7 mouse cellular contexts compared by ENCODE assay signal in genomic region chr7:99357201-99357600, GRCm38 (mm10). TPM values are rescaled to one million over a fixed set of nuclear protein-coding genes. Genes with fewer than 3 reads are reported as not detected.
DNase-seq lines count a peak whose midpoint lies in the region; ATAC-seq and TF ChIP-seq lines count a peak whose summit lies in the region.

No protein-coding gene starts in this region.

- H3K27ac ChIP-seq in embryonic facial prominence, embryonic 13.5 days: peak overlapping the region; percentile 99
- H3K27ac ChIP-seq in cerebellum, adult 2 months (ENCODE audit: insufficient read depth, low read length): no peak overlapping the region

- peak; percentile 92 for DNase-seq in adrenal gland, postnatal 14 days
- peak; percentile 42 for DNase-seq in kidney, adult 18-20 months
- peak; percentile 50 for DNase-seq in lung, postnatal 10 days
- no peak for DNase-seq in yolk sac, embryonic 10.5 days (ENCODE audit: low spot score)
- no peak for DNase-seq in cerebellum, adult 2 months
- no peak for DNase-seq in frontal cortex, adult 2 months (ENCODE audit: extremely low spot score in 1 of 2, low spot score in 1 of 2)

- no peaks in the 10 kb centered on the region for H3K9me3 ChIP-seq in embryonic facial prominence, embryonic 13.5 days

- no peaks in the 10 kb centered on the region for H3K27me3 ChIP-seq in embryonic facial prominence, embryonic 13.5 days
- no peaks in the 10 kb centered on the region for H3K27me3 ChIP-seq in cerebellum, adult 2 months (ENCODE audit: control insufficient read depth, insufficient read depth, low read length)

- ATAC-seq in embryonic facial prominence, embryonic 13.5 days (ENCODE audit: insufficient number of reproducible peaks, insufficient read depth, low FRiP score, low TSS enrichment, low read depth): no peak

- TF ChIP-seq POLR2A in cerebellum, adult 2 months (IDR thresholded peaks at IDR 0.05; ENCODE audit: borderline replicate concordance, insufficient read depth, low read length): no peak

- H3K4me1 ChIP-seq in embryonic facial prominence, embryonic 13.5 days: peaks cover 62% of the 10 kb centered on the region
- 0 out of 2 replicates have a peak, but pooled peaks cover under 1% of the 10 kb centered on the region for H3K4me1 ChIP-seq in cerebellum, adult 2 months (ENCODE audit: control insufficient read depth, insufficient read depth, low read length)

- H3K36me3 ChIP-seq in embryonic facial prominence, embryonic 13.5 days: no peaks in the 10 kb centered on the region

- peak overlapping the region; percentile 55; the same call in 1 of the 2 replicates for H3K4me2 ChIP-seq in embryonic facial prominence, embryonic 13.5 days

- TF ChIP-seq CTCF in cerebellum, adult 2 months (IDR thresholded peaks at IDR 0.05; ENCODE audit: borderline replicate concordance, insufficient read depth, low read depth, low read length): no peak

- peak overlapping the region; percentile 28; the same call in 1 of the 2 replicates for H3K9ac ChIP-seq in embryonic facial prominence, embryonic 13.5 days

- H3K4me3 ChIP-seq in embryonic facial prominence, embryonic 13.5 days: no peak overlapping the region
- no peak overlapping the region for H3K4me3 ChIP-seq in cerebellum, adult 2 months (replicated peaks; ENCODE audit: insufficient read depth, low read depth, low read length)

- 67% methylated on average over 7 of the region's 7 CpGs for WGBS in embryonic facial prominence, embryonic 13.5 days
- WGBS in cerebellum, adult 2 months: 50% methylated on average over 7 of the region's 7 CpGs

RNA-seq across cellular contexts. Expression of gene Serpinh1, which starts 4.2 kb away (rescaled TPM):
- 291 and 364 TPM in 2 replicates for total RNA-seq in adrenal gland, postnatal 14 days (2021)
- 1,619 and 1,744 TPM in 2 replicates for polyA plus RNA-seq in embryonic facial prominence, embryonic 13.5 days (2015; fragmentation: Nextera tagmentation; extraction: Ambion mirVana)
- polyA plus RNA-seq in cerebellum, adult 2 months (2012; rRNA removed): 24.9 and 25.4 TPM in 2 replicates
- 27.5 and 31.8 TPM in 2 replicates for polyA plus RNA-seq in frontal cortex, adult 2 months (2012; rRNA removed)

RNA-seq across cellular contexts. Expression of gene Gdpd5, which starts 24.0 kb away (rescaled TPM):
- 10.9 and 11.0 TPM in 2 replicates for total RNA-seq in adrenal gland, postnatal 14 days (2021)
- 10.8 and 11.3 TPM in 2 replicates for polyA plus RNA-seq in embryonic facial prominence, embryonic 13.5 days (2015; fragmentation: Nextera tagmentation; extraction: Ambion mirVana)
- polyA plus RNA-seq in cerebellum, adult 2 months (2012; rRNA removed): 49.4 and 50.0 TPM in 2 replicates
- polyA plus RNA-seq in frontal cortex, adult 2 months (2012; rRNA removed): 54.1 and 66.2 TPM in 2 replicates

Comparison
In these comparisons a context has a peak if more than half of its experiments do, and no peak if none do; other contexts are left out.
1. DNase-seq: peak in adrenal gland, postnatal 14 days (single experiment), kidney, adult 18-20 months (single experiment) and lung, postnatal 10 days (single experiment); none in yolk sac, embryonic 10.5 days (single experiment), cerebellum, adult 2 months (0 of 2) and frontal cortex, adult 2 months (0 of 2).
2. RNA of gene Serpinh1, which starts 4.2 kb away (polyA plus RNA-seq): 1,619 to 1,744 TPM in embryonic facial prominence, embryonic 13.5 days; 27.5 to 31.8 TPM in frontal cortex, adult 2 months and 24.9 to 25.4 TPM in cerebellum, adult 2 months; every median in the first group is over 10 times any median in the second.